Mouse (Mus musculus): ENCODE measurements at regions not wholly inside any gene's neighbourhood (a gene's known extent, or its start where the extent isn't known, plus 50 kb on each side); places are given as distances from the start of the nearest gene placed in this dataset.

GRCm38 (mm10) chr6:111883946-111884345 lies 389.6 kb upstream of the Lmcd1 start:
- DNase-seq (ENCODE audit: low spot score), result no peak

GRCm38 (mm10) chr6:111911997-111912396 lies 361.6 kb upstream of the Lmcd1 start:
- no peak for DNase-seq (ENCODE audit: low spot score)

- DNase-seq (ENCODE audit: low spot score), result no peak
Measured at GRCm38 (mm10) chr6:111913771-111914405, 359.7 kb upstream of the Lmcd1 start.

- no peak for DNase-seq (ENCODE audit: low spot score)
Measured at GRCm38 (mm10) chr6:111917248-111917721, 356.3 kb upstream of the Lmcd1 start.

- DNase-seq (ENCODE audit: low spot score), result no peak
Measured at GRCm38 (mm10) chr6:111917868-111918597, 355.5 kb upstream of the Lmcd1 start.

GRCm38 (mm10) chr6:111932596-111932995 lies 341.0 kb upstream of the Lmcd1 start:
- no peak for DNase-seq (ENCODE audit: low spot score)

- DNase-seq (ENCODE audit: low spot score), result no peak
Measured at GRCm38 (mm10) chr6:111954401-111954800, 319.2 kb upstream of the Lmcd1 start.

- no peak for DNase-seq (ENCODE audit: low spot score)
Measured at GRCm38 (mm10) chr6:111965766-111966165, 307.8 kb upstream of the Lmcd1 start.

- DNase-seq (ENCODE audit: low spot score), result no peak
Measured at GRCm38 (mm10) chr6:111985452-111985851, 288.1 kb upstream of the Lmcd1 start.

- no peak for DNase-seq (ENCODE audit: low spot score)
Measured at GRCm38 (mm10) chr6:111995823-111996222, 277.7 kb upstream of the Lmcd1 start.

- no peak for DNase-seq (ENCODE audit: low spot score)
Measured at GRCm38 (mm10) chr6:112003784-112004471, 269.6 kb upstream of the Lmcd1 start.

GRCm38 (mm10) chr6:112026261-112027205 lies 247.0 kb upstream of the Lmcd1 start:
- no peak for DNase-seq (ENCODE audit: low spot score)

- no peak for DNase-seq (ENCODE audit: low spot score)
Measured at GRCm38 (mm10) chr6:112050548-112051184, 222.9 kb upstream of the Lmcd1 start.

- no peak for DNase-seq (ENCODE audit: low spot score)
Measured at GRCm38 (mm10) chr6:112052193-112052592, 221.4 kb upstream of the Lmcd1 start.

- DNase-seq (ENCODE audit: low spot score), result no peak
Measured at GRCm38 (mm10) chr6:112057895-112058294, 215.7 kb upstream of the Lmcd1 start.

GRCm38 (mm10) chr6:112062956-112063355 lies 210.6 kb upstream of the Lmcd1 start:
- DNase-seq (ENCODE audit: low spot score), result no peak

GRCm38 (mm10) chr6:112090597-112090996 lies 183.0 kb upstream of the Lmcd1 start:
- DNase-seq (ENCODE audit: low spot score), result no peak

- no peak for DNase-seq (ENCODE audit: low spot score)
Measured at GRCm38 (mm10) chr6:112091125-112091763, 182.3 kb upstream of the Lmcd1 start.

- DNase-seq (ENCODE audit: low spot score), result no peak
Measured at GRCm38 (mm10) chr6:112093300-112093699, 180.3 kb upstream of the Lmcd1 start.

- DNase-seq (ENCODE audit: low spot score), result no peak
Measured at GRCm38 (mm10) chr6:112097699-112098098, 175.9 kb upstream of the Lmcd1 start.

- DNase-seq (ENCODE audit: low spot score), result no peak
Measured at GRCm38 (mm10) chr6:112108651-112109050, 164.9 kb upstream of the Lmcd1 start.

All from urinary bladder, postnatal 10 days (tissue).